Mouse (Mus musculus) neural tube, embryonic 14.5 days (tissue): ENCODE measurements at regions not wholly inside any gene's neighbourhood (a gene's known extent, or its start where the extent isn't known, plus 50 kb on each side); places are given as distances from the start of the nearest gene placed in this dataset.

Experiments
- ATAC-seq: fragments of 200-750 bp; cut with Nextera tagmentation; 2 replicates; pipeline ENCODE4 v1.8.0; 2017; ENCODE audit warnings: low read depth, mild to moderate bottlenecking, moderate TSS enrichment, moderate library complexity
- H3K27ac ChIP-seq: fragments of 300-500 bp; sonication (generic); 2 replicates; pipeline ENCODE4 v1.5.1; 2014; ENCODE audit warnings: low read depth, mild to moderate bottlenecking, control low read depth, low read length, moderate library complexity, mixed read lengths
- H3K27me3 ChIP-seq: fragments of 300-500 bp; sonication (generic); 2 replicates; pipeline ENCODE4 v1.6.1; 2014; ENCODE audit warnings: low read length; ENCODE audit not compliant: control insufficient read depth, insufficient read depth
- H3K36me3 ChIP-seq: fragments of 300-500 bp; sonication (generic); 2 replicates; pipeline ENCODE4 v1.6.1; 2014; ENCODE audit warnings: low read length, mixed read lengths; ENCODE audit not compliant: control insufficient read depth, insufficient read depth
- H3K4me1 ChIP-seq: fragments of 300-500 bp; sonication (generic); 2 replicates; pipeline ENCODE4 v1.6.1; 2014; ENCODE audit warnings: low read length; ENCODE audit not compliant: control insufficient read depth, insufficient read depth
- H3K4me2 ChIP-seq: fragments of 300-500 bp; sonication (generic); 2 replicates; pipeline ENCODE4 v1.6.1; 2014; ENCODE audit warnings: mild to moderate bottlenecking, low read depth, low read length, control low read depth
- H3K4me3 ChIP-seq: fragments of 300-500 bp; sonication (generic); 2 replicates; pipeline ENCODE4 v1.5.1; 2014; ENCODE audit warnings: low read depth, low read length, control low read depth, mixed read lengths
- H3K9ac ChIP-seq: fragments of 300-500 bp; sonication (generic); replicated peaks from 2 replicates; pipeline ENCODE4 v1.6.1; 2014; ENCODE audit warnings: low read depth, mild to moderate bottlenecking, control low read depth, low read length, mixed read lengths
- H3K9me3 ChIP-seq: fragments of 300-500 bp; sonication (generic); 2 replicates; pipeline ENCODE4 v1.6.1; 2016; ENCODE audit warnings: low read length; ENCODE audit not compliant: control insufficient read depth
- WGBS: fragments of 180-500 bp; shearing (Covaris S2); extraction: QIAGEN DNeasy Blood & Tissue Kit; methylation state at CpG from one replicate; pipeline ENCODE4 v1.1.7; 2014; 5-methylcytosine and 5-hydroxymethylcytosine counted together

GRCm38 (mm10) chr7:64040026-64040737 lies 101.5 kb upstream of the Klf13 start:
- no peaks in the 10 kb centered on the region for H3K36me3 ChIP-seq
- H3K9ac ChIP-seq, result no peak overlapping the region
- H3K9me3 ChIP-seq, result no peaks in the 10 kb centered on the region
- H3K27ac ChIP-seq, result no peak overlapping the region
- 88% methylated on average over 7 of the region's 7 CpGs for WGBS
- no peaks in the 10 kb centered on the region for H3K27me3 ChIP-seq
- no peak overlapping the region for H3K4me3 ChIP-seq
- H3K4me1 ChIP-seq, result no peaks in the 10 kb centered on the region
- ATAC-seq, result no peak
- no peak overlapping the region for H3K4me2 ChIP-seq

GRCm38 (mm10) chr7:64037701-64038231 lies 99.1 kb upstream of the Klf13 start:
- no peaks in the 10 kb centered on the region for H3K27me3 ChIP-seq
- no peaks in the 10 kb centered on the region for H3K4me1 ChIP-seq
- no peak overlapping the region for H3K27ac ChIP-seq
- H3K9ac ChIP-seq, result no peak overlapping the region
- no peak for ATAC-seq
- WGBS, result 87% methylated on average over 8 of the region's 8 CpGs
- H3K4me2 ChIP-seq, result no peak overlapping the region
- no peaks in the 10 kb centered on the region for H3K36me3 ChIP-seq
- no peak overlapping the region for H3K4me3 ChIP-seq
- H3K9me3 ChIP-seq, result no peaks in the 10 kb centered on the region

- Histone ChIP-seq H3K9me3 (no peaks in the 10 kb centered on the region), H3K9ac (no peak overlapping the region), H3K4me1 (no peaks in the 10 kb centered on the region), H3K27me3 (no peaks in the 10 kb centered on the region), H3K4me3 (no peak overlapping the region), H3K36me3 (no peaks in the 10 kb centered on the region), H3K27ac (no peak overlapping the region), H3K4me2 (no peak overlapping the region)
- WGBS, result 92% methylated on average over 7 of the region's 7 CpGs
- ATAC-seq, result no peak
Observed at GRCm38 (mm10) chr7:64036154-64036553, 97.4 kb upstream of the Klf13 start.

GRCm38 (mm10) chr7:64035025-64035606 lies 96.4 kb upstream of the Klf13 start:
- Histone ChIP-seq H3K27me3 (no peaks in the 10 kb centered on the region), H3K27ac (no peak overlapping the region), H3K9ac (no peak overlapping the region), H3K4me2 (no peak overlapping the region), H3K36me3 (no peaks in the 10 kb centered on the region), H3K4me3 (no peak overlapping the region), H3K4me1 (no peaks in the 10 kb centered on the region), H3K9me3 (no peaks in the 10 kb centered on the region)
- 86% methylated on average over 8 of the region's 8 CpGs for WGBS
- no peak for ATAC-seq

GRCm38 (mm10) chr7:64034493-64034892 lies 95.8 kb upstream of the Klf13 start:
- Histone ChIP-seq H3K36me3 (no peaks in the 10 kb centered on the region), H3K4me2 (no peak overlapping the region), H3K27ac (no peak overlapping the region), H3K27me3 (no peaks in the 10 kb centered on the region), H3K4me1 (no peaks in the 10 kb centered on the region), H3K4me3 (no peak overlapping the region), H3K9ac (no peak overlapping the region), H3K9me3 (no peaks in the 10 kb centered on the region)
- no peak for ATAC-seq
- WGBS, result 78% methylated on average over 1 of the region's 1 CpGs

GRCm38 (mm10) chr7:64033388-64033787 lies 94.7 kb upstream of the Klf13 start:
- no peak for ATAC-seq
- Histone ChIP-seq H3K9me3 (no peaks in the 10 kb centered on the region), H3K9ac (no peak overlapping the region), H3K27me3 (no peaks in the 10 kb centered on the region), H3K4me3 (no peak overlapping the region), H3K36me3 (no peaks in the 10 kb centered on the region), H3K4me1 (no peaks in the 10 kb centered on the region), H3K4me2 (no peak overlapping the region), H3K27ac (no peak overlapping the region)
- WGBS, result 67% methylated on average over 2 of the region's 2 CpGs

- Histone ChIP-seq H3K27me3 (no peaks in the 10 kb centered on the region), H3K4me3 (no peak overlapping the region), H3K4me2 (no peak overlapping the region), H3K9me3 (no peaks in the 10 kb centered on the region), H3K27ac (no peak overlapping the region), H3K4me1 (no peaks in the 10 kb centered on the region), H3K36me3 (no peaks in the 10 kb centered on the region), H3K9ac (no peak overlapping the region)
- 70% methylated on average over 9 of the region's 9 CpGs for WGBS
- ATAC-seq, result no peak
Observed at GRCm38 (mm10) chr7:64032921-64033354, 94.2 kb upstream of the Klf13 start.

- Histone ChIP-seq H3K27me3 (no peaks in the 10 kb centered on the region), H3K9ac (no peak overlapping the region), H3K9me3 (no peaks in the 10 kb centered on the region), H3K4me2 (no peak overlapping the region), H3K4me1 (no peaks in the 10 kb centered on the region), H3K4me3 (no peak overlapping the region), H3K27ac (no peak overlapping the region), H3K36me3 (no peaks in the 10 kb centered on the region)
- WGBS, result 92% methylated on average over 2 of the region's 2 CpGs
- ATAC-seq, result no peak
Observed at GRCm38 (mm10) chr7:64030650-64031049, 91.9 kb upstream of the Klf13 start.

GRCm38 (mm10) chr7:64027100-64027499 lies 88.4 kb upstream of the Klf13 start:
- no peak overlapping the region for H3K27ac ChIP-seq
- no peaks in the 10 kb centered on the region for H3K36me3 ChIP-seq
- H3K4me2 ChIP-seq, result no peak overlapping the region
- no peaks in the 10 kb centered on the region for H3K4me1 ChIP-seq
- H3K9me3 ChIP-seq, result no peaks in the 10 kb centered on the region
- H3K27me3 ChIP-seq, result no peaks in the 10 kb centered on the region
- WGBS, result 87% methylated on average over 7 of the region's 7 CpGs
- no peak for ATAC-seq
- no peak overlapping the region for H3K9ac ChIP-seq
- H3K4me3 ChIP-seq, result no peak overlapping the region
